Mouse (Mus musculus): ENCODE results near the gene Hist2h2be. TPM values are rescaled to one million over a fixed set of nuclear protein-coding genes. Genes with fewer than 3 reads are reported as not detected.
"Not testable (repeated sequence)": the region's sequence is repeated elsewhere in the genome, so short reads cannot be mapped to it uniquely, and the experiment has no call there.

The Hist2h2be gene
- polyA plus RNA-seq, 1 experiment from 2014 or later: 7.4 TPM

GRCm38 (mm10) chr3:96268051-96268775, 47.3 kb downstream of the Hist2h2be start, which contains the start of gene Hist2h3b:
Gene Hist2h3b, plus strand, starts transcription at chr3:96268654.
- ATAC-seq (ENCODE audit: low FRiP score): peak; percentile 73
- H3K4me3 ChIP-seq (ENCODE audit: low read depth, low read length): peak within 1 kb of the TSS; percentile 56
- H3K36me3 ChIP-seq (ENCODE audit: control insufficient read depth, insufficient read depth, low read length): no peaks in the 10 kb centered on the region
- peak within 1 kb of the TSS; percentile 75 for H3K9ac ChIP-seq (ENCODE audit: low read depth, low read length)
- H3K27ac ChIP-seq (ENCODE audit: low read depth, low read length): peak within 1 kb of the TSS; percentile 92
- H3K9me3 ChIP-seq (ENCODE audit: control insufficient read depth, low read length): no peaks in the 10 kb centered on the region
- H3K4me2 ChIP-seq (replicated peaks; ENCODE audit: low read depth, low read length): peak within 1 kb of the TSS; percentile 82
- DNase-seq (ENCODE audit: low spot score): peak; percentile 79
- 27% methylated on average over 29 of the region's 30 CpGs for WGBS
- H3K27me3 ChIP-seq (ENCODE audit: control insufficient read depth, insufficient read depth, low read length): no peaks in the 10 kb centered on the region
- 0 out of 2 replicates have a peak, but pooled peaks cover 2% of the 10 kb centered on the region for H3K4me1 ChIP-seq (replicated peaks; ENCODE audit: control insufficient read depth, insufficient read depth, low read length)

DNA sequence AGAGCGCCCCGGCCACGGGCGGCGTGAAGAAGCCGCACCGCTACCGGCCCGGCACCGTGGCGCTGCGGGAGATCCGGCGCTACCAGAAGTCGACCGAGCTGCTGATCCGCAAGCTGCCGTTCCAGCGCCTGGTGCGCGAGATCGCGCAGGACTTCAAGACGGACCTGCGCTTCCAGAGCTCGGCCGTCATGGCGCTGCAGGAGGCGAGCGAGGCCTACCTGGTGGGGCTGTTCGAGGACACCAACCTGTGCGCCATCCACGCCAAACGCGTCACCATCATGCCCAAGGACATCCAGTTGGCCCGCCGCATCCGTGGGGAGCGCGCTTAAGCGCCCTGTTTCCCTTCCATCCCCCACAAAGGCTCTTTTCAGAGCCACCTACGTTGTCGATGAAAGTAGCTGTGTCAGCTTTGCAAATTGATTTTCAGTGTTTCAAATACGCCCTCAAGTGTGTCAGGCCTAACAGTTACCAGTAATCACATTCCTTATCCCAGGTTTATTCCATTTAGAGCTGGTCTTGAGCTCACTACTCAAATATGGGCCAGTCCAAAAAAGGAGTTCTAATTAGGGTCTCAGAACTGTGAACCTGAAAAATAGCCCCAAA, 48.0 kb downstream of the Hist2h2be start:
- H3K36me3 ChIP-seq (ENCODE audit: control insufficient read depth, insufficient read depth, low read length); H3K4me1 ChIP-seq (replicated peaks; ENCODE audit: control insufficient read depth, insufficient read depth, low read length); DNase-seq (ENCODE audit: low spot score); H3K9me3 ChIP-seq (ENCODE audit: control insufficient read depth, low read length); H3K27me3 ChIP-seq (ENCODE audit: control insufficient read depth, insufficient read depth, low read length): not testable (repeated sequence)
- H3K27ac ChIP-seq (ENCODE audit: low read depth, low read length): peak overlapping the region; percentile 92
- ATAC-seq (ENCODE audit: low FRiP score): peak; percentile 65
- WGBS: 1% methylated on average over 9 of the region's 44 CpGs
- H3K4me2 ChIP-seq (replicated peaks; ENCODE audit: low read depth, low read length): peak overlapping the region; percentile 82
- H3K9ac ChIP-seq (ENCODE audit: low read depth, low read length): peak overlapping the region; percentile 75
- peak overlapping the region; percentile 56 for H3K4me3 ChIP-seq (ENCODE audit: low read depth, low read length)

DNA sequence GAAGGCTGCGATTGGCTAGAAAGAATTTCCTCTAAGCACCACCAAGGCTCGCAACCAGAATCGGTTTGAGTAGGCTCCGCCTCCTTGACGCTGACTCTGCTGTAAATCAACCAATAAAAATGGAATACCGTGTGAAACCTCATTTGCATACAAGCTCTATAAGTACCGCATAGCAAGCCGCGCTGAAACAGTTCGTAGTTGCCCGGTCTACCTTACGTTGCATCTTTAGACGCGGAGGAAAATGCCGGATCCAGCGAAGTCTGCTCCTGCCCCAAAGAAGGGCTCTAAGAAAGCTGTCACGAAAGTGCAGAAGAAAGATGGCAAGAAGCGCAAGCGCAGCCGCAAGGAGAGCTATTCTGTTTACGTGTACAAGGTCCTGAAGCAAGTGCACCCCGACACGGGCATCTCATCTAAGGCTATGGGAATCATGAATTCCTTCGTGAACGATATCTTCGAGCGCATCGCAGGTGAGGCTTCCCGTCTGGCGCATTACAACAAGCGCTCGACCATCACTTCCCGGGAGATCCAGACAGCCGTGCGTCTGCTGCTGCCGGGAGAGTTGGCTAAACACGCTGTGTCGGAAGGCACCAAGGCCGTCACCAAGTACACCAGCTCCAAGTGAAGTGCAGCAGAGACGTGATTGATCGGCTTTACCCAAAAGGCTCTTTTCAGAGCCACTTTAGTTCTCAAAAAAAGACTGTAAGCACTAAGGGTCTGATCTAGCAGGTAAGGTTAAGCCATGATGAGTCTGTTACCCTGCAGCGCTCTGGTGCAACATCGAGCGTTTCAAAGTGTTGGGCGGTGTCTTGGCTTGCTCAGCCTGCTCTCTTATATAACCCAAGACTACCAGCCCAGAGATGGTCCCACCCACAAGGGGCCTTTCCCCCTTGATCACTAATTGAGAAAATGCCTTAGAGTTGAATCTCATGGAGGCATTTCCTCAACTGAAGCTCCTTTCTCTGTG, 48.9 kb downstream of the Hist2h2be start, which contains the start of gene Hist2h2bb:
Hist2h2bb (plus strand) TSS at position 242 of the 964 bp plus-strand sequence.
- peak within 1 kb of the TSS; percentile 92 for H3K27ac ChIP-seq (ENCODE audit: low read depth, low read length)
- peak within 1 kb of the TSS; percentile 82 for H3K4me2 ChIP-seq (replicated peaks; ENCODE audit: low read depth, low read length)
- ATAC-seq (ENCODE audit: low FRiP score): peak; percentile 95
- 0 out of 2 replicates have a peak, but pooled peaks cover 2% of the 10 kb centered on the region for H3K4me1 ChIP-seq (replicated peaks; ENCODE audit: control insufficient read depth, insufficient read depth, low read length)
- H3K27me3 ChIP-seq (ENCODE audit: control insufficient read depth, insufficient read depth, low read length): no peaks in the 10 kb centered on the region
- no peaks in the 10 kb centered on the region for H3K36me3 ChIP-seq (ENCODE audit: control insufficient read depth, insufficient read depth, low read length)
- peak within 1 kb of the TSS; percentile 81 for H3K9ac ChIP-seq (ENCODE audit: low read depth, low read length)
- peak within 1 kb of the TSS; percentile 56 for H3K4me3 ChIP-seq (ENCODE audit: low read depth, low read length)
- H3K9me3 ChIP-seq (ENCODE audit: control insufficient read depth, low read length): no peaks in the 10 kb centered on the region
- under 1% methylated on average over 45 of the region's 45 CpGs for WGBS
- DNase-seq (ENCODE audit: low spot score): peak; percentile 93

Other genes with a start within 250 kb of the Hist2h2be start
- 70.0 and 73.7 TPM in 2 replicates for gene Plekho1, start 225.1 kb upstream of the Hist2h2be start, polyA plus RNA-seq (2014; fragmentation: Nextera tagmentation; extraction: Ambion mirVana)
- gene Vps45, start 162.7 kb upstream of the Hist2h2be start, polyA plus RNA-seq (2014; fragmentation: Nextera tagmentation; extraction: Ambion mirVana): 27.4 and 27.9 TPM in 2 replicates
- gene Otud7b, start 116.6 kb upstream of the Hist2h2be start, polyA plus RNA-seq (2014; fragmentation: Nextera tagmentation; extraction: Ambion mirVana): 10.0 and 10.8 TPM in 2 replicates
- 14.1 and 16.0 TPM in 2 replicates for gene Mtmr11, start 59.1 kb upstream of the Hist2h2be start, polyA plus RNA-seq (2014; fragmentation: Nextera tagmentation; extraction: Ambion mirVana)
- gene Sf3b4, start 48.8 kb upstream of the Hist2h2be start, polyA plus RNA-seq (2014; fragmentation: Nextera tagmentation; extraction: Ambion mirVana): 187 and 199 TPM in 2 replicates
- gene Sv2a, start 40.0 kb upstream of the Hist2h2be start, polyA plus RNA-seq (2014; fragmentation: Nextera tagmentation; extraction: Ambion mirVana): 10.8 and 13.0 TPM in 2 replicates
- gene Bola1, start 1.4 kb upstream of the Hist2h2be start, polyA plus RNA-seq (2014; fragmentation: Nextera tagmentation; extraction: Ambion mirVana): 73.3 and 77.6 TPM in 2 replicates
- gene Hist2h2ab, start 1.3 kb upstream of the Hist2h2be start, polyA plus RNA-seq (2014; fragmentation: Nextera tagmentation; extraction: Ambion mirVana): 1.4 and 3.0 TPM in 2 replicates
- 9.6 and 12.7 TPM in 2 replicates for gene Hist2h2ac, start 239 bp upstream of the Hist2h2be start, polyA plus RNA-seq (2014; fragmentation: Nextera tagmentation; extraction: Ambion mirVana)
- gene Hist2h3c2, start 18.0 kb downstream of the Hist2h2be start, polyA plus RNA-seq (2014; fragmentation: Nextera tagmentation; extraction: Ambion mirVana): 8.4 and 10.0 TPM in 2 replicates
- gene Hist2h2aa2, start 19.2 kb downstream of the Hist2h2be start, polyA plus RNA-seq (2014; fragmentation: Nextera tagmentation; extraction: Ambion mirVana): 61.8 and 63.0 TPM in 2 replicates
- gene Hist2h2aa1, start 24.4 kb downstream of the Hist2h2be start, polyA plus RNA-seq (2014; fragmentation: Nextera tagmentation; extraction: Ambion mirVana): 11.8 and 14.6 TPM in 2 replicates
- gene Hist2h3c1, start 25.6 kb downstream of the Hist2h2be start, polyA plus RNA-seq (2014; fragmentation: Nextera tagmentation; extraction: Ambion mirVana): 0.64 and 0.90 TPM in 2 replicates
- gene Hist2h4, start 42.2 kb downstream of the Hist2h2be start, polyA plus RNA-seq (2014; fragmentation: Nextera tagmentation; extraction: Ambion mirVana): 4.2 and 5.8 TPM in 2 replicates
- 61.9 and 71.6 TPM in 2 replicates for gene Hist2h3b, start 47.5 kb downstream of the Hist2h2be start, polyA plus RNA-seq (2014; fragmentation: Nextera tagmentation; extraction: Ambion mirVana)
- 15.2 and 16.9 TPM in 2 replicates for gene Hist2h2bb, start 48.6 kb downstream of the Hist2h2be start, polyA plus RNA-seq (2014; fragmentation: Nextera tagmentation; extraction: Ambion mirVana)
- 1.3 and 1.9 TPM in 2 replicates for gene Fcgr1, start 72.8 kb downstream of the Hist2h2be start, polyA plus RNA-seq (2014; fragmentation: Nextera tagmentation; extraction: Ambion mirVana)
- not detected in 2 replicates for gene BC107364, start 231.2 kb downstream of the Hist2h2be start, polyA plus RNA-seq (2014; fragmentation: Nextera tagmentation; extraction: Ambion mirVana)